Mouse (Mus musculus) retina, postnatal 7 days (tissue): ENCODE results near the gene P2rx2.

ENCODE experiments used
- DNase-seq: peaks from one replicate; pipeline ENCODE4 v3.0.0-alpha.2; 2012; ENCODE audit warnings: low read depth, low spot score

Gene P2rx2

GRCm38 (mm10) chr5:110342648-110343284 is at the start of gene P2rx2:
TSS of gene P2rx2 (minus strand) at chr5:110343212.
- DNase-seq: no peak

GRCm38 (mm10) chr5:110392727-110393126 is 49.7 kb upstream of the P2rx2 start:
- DNase-seq: no peak

- no peak for DNase-seq
Observed at GRCm38 (mm10) chr5:110390631-110391030, 47.6 kb upstream of the P2rx2 start.

GRCm38 (mm10) chr5:110387332-110387731 is 44.3 kb upstream of the P2rx2 start:
- DNase-seq: no peak

GRCm38 (mm10) chr5:110386371-110387330 is 43.6 kb upstream of the P2rx2 start:
- DNase-seq: peak; percentile 38

GRCm38 (mm10) chr5:110385263-110385662 is 42.3 kb upstream of the P2rx2 start:
- no peak for DNase-seq

- DNase-seq: no peak
Observed at GRCm38 (mm10) chr5:110384491-110384890, 41.5 kb upstream of the P2rx2 start.

GRCm38 (mm10) chr5:110379823-110380222 is 36.8 kb upstream of the P2rx2 start:
- no peak for DNase-seq

- DNase-seq: no peak
Observed at GRCm38 (mm10) chr5:110379086-110379485, 36.1 kb upstream of the P2rx2 start.

- no peak for DNase-seq
Observed at GRCm38 (mm10) chr5:110378181-110378583, 35.2 kb upstream of the P2rx2 start.

- peak; percentile 47 for DNase-seq
Observed at GRCm38 (mm10) chr5:110376802-110377433, 33.9 kb upstream of the P2rx2 start.

- no peak for DNase-seq
Observed at GRCm38 (mm10) chr5:110363822-110364545, 21.0 kb upstream of the P2rx2 start.

- peak; percentile 71 for DNase-seq
Observed at GRCm38 (mm10) chr5:110363179-110363821, 20.3 kb upstream of the P2rx2 start.

GRCm38 (mm10) chr5:110362813-110363178 is 19.8 kb upstream of the P2rx2 start:
- DNase-seq: no peak

GRCm38 (mm10) chr5:110361465-110361864 is 18.5 kb upstream of the P2rx2 start:
- no peak for DNase-seq

GRCm38 (mm10) chr5:110357531-110358179 is 14.6 kb upstream of the P2rx2 start:
- DNase-seq: peak; percentile 81

GRCm38 (mm10) chr5:110354716-110355115 is 11.7 kb upstream of the P2rx2 start:
- DNase-seq: peak; percentile 34

- no peak for DNase-seq
Observed at GRCm38 (mm10) chr5:110347006-110347405, 4.0 kb upstream of the P2rx2 start.

GRCm38 (mm10) chr5:110345553-110345952 is 2.5 kb upstream of the P2rx2 start:
- DNase-seq: no peak

GRCm38 (mm10) chr5:110344524-110344923 is 1.5 kb upstream of the P2rx2 start, which contains the start of gene Lrcol1:
TSS of gene Lrcol1 (plus strand) at chr5:110344730.
- no peak for DNase-seq

GRCm38 (mm10) chr5:110338792-110339191 is 4.2 kb downstream of the P2rx2 start:
- DNase-seq: no peak
